Mouse (Mus musculus): ENCODE measurements around the gene Lsm4. TPM values are rescaled to one million over a fixed set of nuclear protein-coding genes. Genes with fewer than 3 reads are reported as not detected.

Lsm4 gene
- polyA plus RNA-seq, 1 experiment from 2014 or later = 220 TPM

DNA sequence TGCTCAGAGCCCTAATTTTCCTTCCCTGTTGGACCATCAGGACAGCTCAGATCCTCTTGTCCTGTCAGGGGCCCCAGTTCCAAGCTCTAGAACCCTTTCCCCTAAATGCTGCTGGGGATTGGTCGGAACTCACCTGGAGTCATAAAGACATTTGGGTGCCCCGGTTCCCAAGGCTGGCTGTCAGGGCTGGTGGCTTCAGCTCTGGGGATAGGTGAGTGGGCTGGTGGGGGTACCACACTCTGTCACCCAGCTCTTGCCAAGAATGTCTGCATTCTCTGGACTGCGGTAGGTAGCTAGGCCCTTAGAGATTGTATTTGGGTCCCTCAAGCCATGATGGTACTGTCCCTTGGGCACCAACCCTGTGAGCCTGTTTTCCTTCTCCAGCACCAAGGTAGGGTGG, 30.2 kb downstream of the Lsm4 start, which contains the start of gene Iqcn:
Gene Iqcn, plus strand, starts transcription at position 171 of the 400 bp plus-strand sequence.
- Histone ChIP-seq H3K4me3 (ENCODE audit: low read depth, low read length) (no peak within 1 kb of the TSS), H3K27me3 (replicated peaks; ENCODE audit: control insufficient read depth, insufficient read depth, low read length) (no peaks in the 10 kb centered on the region), H3K36me3 (ENCODE audit: control insufficient read depth, insufficient read depth, low read length) (peaks cover 10% of the 10 kb centered on the region; the same call in 1 of the 2 replicates), H3K9me3 (replicated peaks; ENCODE audit: control insufficient read depth, low read length) (no peaks in the 10 kb centered on the region), H3K9ac (ENCODE audit: low read length) (peak within 1 kb of the TSS; percentile 35), H3K4me1 (ENCODE audit: control insufficient read depth, insufficient read depth, low read length) (peaks cover 11% of the 10 kb centered on the region), H3K27ac (ENCODE audit: low read depth, low read length) (no peak within 1 kb of the TSS), H3K4me2 (ENCODE audit: low read length) (peak within 1 kb of the TSS; percentile 58; the same call in 1 of the 2 replicates)
- 100% methylated on average over 3 of the region's 3 CpGs for WGBS
- ATAC-seq (no peak), DNase-seq (ENCODE audit: low spot score) (no peak)

DNA sequence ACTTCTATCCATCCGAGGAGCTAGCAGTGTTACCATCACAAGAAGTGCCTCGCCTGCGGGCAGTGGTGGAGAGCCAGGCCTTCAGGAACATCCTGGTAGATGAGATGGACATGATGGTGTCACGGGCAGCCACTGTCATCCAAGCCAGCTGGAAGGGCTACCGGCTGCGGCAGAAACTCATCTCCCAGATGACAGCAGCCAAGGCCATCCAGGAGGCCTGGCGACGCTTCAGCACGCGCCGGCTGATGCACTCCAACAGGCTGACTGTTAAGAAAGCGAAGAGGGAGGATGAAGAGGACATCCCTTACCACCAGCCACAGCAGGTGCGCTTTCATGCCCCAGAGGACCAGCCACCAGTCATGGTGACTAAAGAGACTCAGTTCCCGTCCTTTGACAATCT, 35.2 kb downstream of the Lsm4 start:
- DNase-seq (ENCODE audit: low spot score) (no peak), ATAC-seq (no peak)
- no peak overlapping the region for H3K27ac ChIP-seq (ENCODE audit: low read depth, low read length)
- no peaks in the 10 kb centered on the region for H3K4me1 ChIP-seq (ENCODE audit: control insufficient read depth, insufficient read depth, low read length)
- no peak overlapping the region for H3K4me3 ChIP-seq (ENCODE audit: low read depth, low read length)
- no peak overlapping the region for H3K4me2 ChIP-seq (ENCODE audit: low read length)
- H3K9ac ChIP-seq (ENCODE audit: low read length) = no peak overlapping the region
- H3K27me3 ChIP-seq (replicated peaks; ENCODE audit: control insufficient read depth, insufficient read depth, low read length) = no peaks in the 10 kb centered on the region
- WGBS = 96% methylated on average over 14 of the region's 14 CpGs
- no peaks in the 10 kb centered on the region for H3K9me3 ChIP-seq (replicated peaks; ENCODE audit: control insufficient read depth, low read length)
- peaks cover 3% of the 10 kb centered on the region; the same call in 1 of the 2 replicates for H3K36me3 ChIP-seq (ENCODE audit: control insufficient read depth, insufficient read depth, low read length)

DNA sequence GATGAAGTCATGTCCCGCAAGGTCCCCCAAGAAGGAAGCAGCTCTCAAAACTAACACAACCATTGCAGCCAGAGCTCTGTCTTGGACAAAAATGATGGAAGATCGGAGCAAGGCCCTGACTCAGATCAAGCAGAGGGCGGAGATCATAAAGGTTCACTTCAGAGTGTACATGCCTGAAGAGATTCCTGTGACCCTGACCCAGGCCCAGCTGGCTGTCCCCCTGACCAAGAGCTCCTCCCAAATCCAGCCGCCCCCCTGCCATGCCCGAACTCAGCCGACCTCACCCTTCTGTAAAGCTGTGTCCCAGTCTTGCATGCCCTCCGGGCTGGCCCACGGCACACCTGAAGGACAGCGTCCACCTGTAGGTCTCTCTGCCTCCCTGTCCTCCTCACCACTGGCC, 36.7 kb downstream of the Lsm4 start:
- H3K4me1 ChIP-seq (ENCODE audit: control insufficient read depth, insufficient read depth, low read length) = no peaks in the 10 kb centered on the region
- no peak for DNase-seq (ENCODE audit: low spot score)
- ATAC-seq = no peak
- WGBS = 89% methylated on average over 9 of the region's 9 CpGs
- H3K36me3 ChIP-seq (ENCODE audit: control insufficient read depth, insufficient read depth, low read length) = no peaks in the 10 kb centered on the region
- H3K4me3 ChIP-seq (ENCODE audit: low read depth, low read length) = no peak overlapping the region
- no peaks in the 10 kb centered on the region for H3K9me3 ChIP-seq (replicated peaks; ENCODE audit: control insufficient read depth, low read length)
- no peaks in the 10 kb centered on the region for H3K27me3 ChIP-seq (replicated peaks; ENCODE audit: control insufficient read depth, insufficient read depth, low read length)
- H3K27ac ChIP-seq (ENCODE audit: low read depth, low read length) = no peak overlapping the region
- no peak overlapping the region for H3K9ac ChIP-seq (ENCODE audit: low read length)
- H3K4me2 ChIP-seq (ENCODE audit: low read length) = no peak overlapping the region

DNA sequence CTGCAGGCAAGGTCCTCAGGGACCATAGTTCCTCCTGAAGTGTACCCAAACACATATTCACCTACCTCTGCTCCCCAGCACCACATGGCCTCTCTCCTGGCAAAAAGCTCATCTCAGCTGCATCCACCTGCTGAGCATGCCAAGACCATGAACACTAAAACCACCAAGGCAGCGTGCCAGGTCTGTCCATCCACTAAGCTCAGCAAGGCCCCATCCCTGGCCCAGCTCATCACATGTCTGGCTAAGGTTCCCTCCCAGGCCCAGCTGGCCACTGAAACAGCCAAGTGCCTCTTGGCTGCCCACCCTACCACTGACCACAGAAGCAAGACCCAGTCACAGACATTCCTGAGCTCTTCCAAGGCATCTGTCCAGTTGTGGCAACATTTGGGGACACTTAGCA, 37.2 kb downstream of the Lsm4 start:
- H3K27ac ChIP-seq (ENCODE audit: low read depth, low read length) = no peak overlapping the region
- no peaks in the 10 kb centered on the region for H3K4me1 ChIP-seq (ENCODE audit: control insufficient read depth, insufficient read depth, low read length)
- no peak for ATAC-seq
- H3K4me2 ChIP-seq (ENCODE audit: low read length) = no peak overlapping the region
- no peak for DNase-seq (ENCODE audit: low spot score)
- no peaks in the 10 kb centered on the region for H3K27me3 ChIP-seq (replicated peaks; ENCODE audit: control insufficient read depth, insufficient read depth, low read length)
- WGBS = 93% methylated on average over 1 of the region's 1 CpGs
- H3K9me3 ChIP-seq (replicated peaks; ENCODE audit: control insufficient read depth, low read length) = no peaks in the 10 kb centered on the region
- H3K36me3 ChIP-seq (ENCODE audit: control insufficient read depth, insufficient read depth, low read length) = no peaks in the 10 kb centered on the region
- no peak overlapping the region for H3K9ac ChIP-seq (ENCODE audit: low read length)
- no peak overlapping the region for H3K4me3 ChIP-seq (ENCODE audit: low read depth, low read length)

DNA sequence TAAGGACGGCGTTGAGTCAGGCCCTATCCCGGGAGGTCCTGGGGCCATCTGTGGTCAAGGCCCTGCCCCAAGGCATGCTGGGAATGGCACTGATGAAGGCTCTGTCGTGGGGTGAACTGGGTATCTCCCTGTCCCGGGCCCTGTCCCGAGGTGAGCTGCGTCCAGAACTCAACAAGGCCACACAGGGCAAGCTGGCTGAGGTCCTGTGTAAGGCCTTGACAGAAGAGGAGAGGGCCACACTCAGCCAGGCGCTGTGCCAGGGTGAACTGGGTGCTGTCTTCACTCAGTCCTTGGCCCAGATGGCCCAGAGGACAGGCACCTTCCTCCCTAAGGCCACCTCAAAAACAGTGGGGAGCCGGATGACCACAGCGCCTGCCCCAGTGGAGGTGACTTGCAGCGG, 38.0 kb downstream of the Lsm4 start:
- 90% methylated on average over 11 of the region's 11 CpGs for WGBS
- H3K4me2 ChIP-seq (ENCODE audit: low read length) = no peak overlapping the region
- no peaks in the 10 kb centered on the region for H3K9me3 ChIP-seq (replicated peaks; ENCODE audit: control insufficient read depth, low read length)
- no peaks in the 10 kb centered on the region for H3K36me3 ChIP-seq (ENCODE audit: control insufficient read depth, insufficient read depth, low read length)
- ATAC-seq (no peak), DNase-seq (ENCODE audit: low spot score) (no peak)
- no peaks in the 10 kb centered on the region for H3K4me1 ChIP-seq (ENCODE audit: control insufficient read depth, insufficient read depth, low read length)
- H3K27ac ChIP-seq (ENCODE audit: low read depth, low read length) = no peak overlapping the region
- H3K9ac ChIP-seq (ENCODE audit: low read length) = no peak overlapping the region
- H3K4me3 ChIP-seq (ENCODE audit: low read depth, low read length) = no peak overlapping the region
- H3K27me3 ChIP-seq (replicated peaks; ENCODE audit: control insufficient read depth, insufficient read depth, low read length) = no peaks in the 10 kb centered on the region

DNA sequence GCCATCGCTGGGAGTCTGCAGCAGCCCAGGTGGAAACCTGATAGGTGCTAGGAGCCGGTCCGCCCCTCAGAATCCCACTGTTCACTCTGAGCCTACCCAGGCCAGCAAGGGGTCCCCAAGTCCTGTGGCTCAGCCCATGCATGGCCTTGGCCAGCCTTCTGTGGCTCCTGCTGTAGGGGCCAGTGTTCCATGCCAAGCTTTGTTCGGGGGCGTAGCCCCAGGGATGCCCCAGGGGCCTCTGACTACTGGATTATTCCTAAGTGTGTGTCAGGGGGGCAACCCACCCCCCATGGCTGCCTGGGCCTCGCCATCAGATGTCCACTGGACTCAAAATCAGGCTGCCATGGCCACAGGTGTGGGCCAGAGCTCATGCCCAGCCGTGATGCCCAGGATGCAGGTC, 40.9 kb downstream of the Lsm4 start:
- no peak for DNase-seq (ENCODE audit: low spot score)
- Histone ChIP-seq H3K27me3 (replicated peaks; ENCODE audit: control insufficient read depth, insufficient read depth, low read length) (no peaks in the 10 kb centered on the region), H3K36me3 (ENCODE audit: control insufficient read depth, insufficient read depth, low read length) (no peaks in the 10 kb centered on the region), H3K9ac (ENCODE audit: low read length) (no peak overlapping the region), H3K4me1 (ENCODE audit: control insufficient read depth, insufficient read depth, low read length) (no peaks in the 10 kb centered on the region), H3K27ac (ENCODE audit: low read depth, low read length) (no peak overlapping the region), H3K4me2 (ENCODE audit: low read length) (no peak overlapping the region), H3K9me3 (replicated peaks; ENCODE audit: control insufficient read depth, low read length) (no peaks in the 10 kb centered on the region), H3K4me3 (ENCODE audit: low read depth, low read length) (no peak overlapping the region)
- WGBS = 82% methylated on average over 7 of the region's 7 CpGs
- ATAC-seq = no peak

DNA sequence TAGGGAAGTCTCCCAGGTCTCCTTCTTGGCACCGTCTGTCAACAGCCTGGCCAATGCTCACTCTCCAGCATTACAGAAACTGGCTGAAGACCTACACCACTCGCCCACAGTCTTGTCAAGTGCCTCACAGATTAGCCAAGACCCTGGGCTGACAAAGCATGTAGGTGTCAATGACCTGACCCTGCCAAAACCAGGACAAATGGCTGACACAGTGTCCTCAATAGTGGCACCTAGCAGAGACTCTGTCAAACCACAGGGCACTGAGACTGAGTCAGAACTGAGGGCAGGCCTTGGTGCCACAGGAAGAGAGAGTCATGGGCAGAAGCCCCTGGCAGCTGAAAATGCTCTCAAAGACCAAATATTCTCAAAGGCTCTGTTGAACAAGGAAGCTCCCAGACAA, 42.0 kb downstream of the Lsm4 start:
- no peak for ATAC-seq
- Histone ChIP-seq H3K4me3 (ENCODE audit: low read depth, low read length) (no peak overlapping the region), H3K36me3 (ENCODE audit: control insufficient read depth, insufficient read depth, low read length) (no peaks in the 10 kb centered on the region), H3K4me1 (ENCODE audit: control insufficient read depth, insufficient read depth, low read length) (no peaks in the 10 kb centered on the region), H3K27me3 (replicated peaks; ENCODE audit: control insufficient read depth, insufficient read depth, low read length) (no peaks in the 10 kb centered on the region), H3K4me2 (ENCODE audit: low read length) (no peak overlapping the region), H3K9me3 (replicated peaks; ENCODE audit: control insufficient read depth, low read length) (no peaks in the 10 kb centered on the region), H3K9ac (ENCODE audit: low read length) (no peak overlapping the region), H3K27ac (ENCODE audit: low read depth, low read length) (no peak overlapping the region)
- DNase-seq (ENCODE audit: low spot score) = no peak
- WGBS = 76% methylated on average over 2 of the region's 2 CpGs

DNA sequence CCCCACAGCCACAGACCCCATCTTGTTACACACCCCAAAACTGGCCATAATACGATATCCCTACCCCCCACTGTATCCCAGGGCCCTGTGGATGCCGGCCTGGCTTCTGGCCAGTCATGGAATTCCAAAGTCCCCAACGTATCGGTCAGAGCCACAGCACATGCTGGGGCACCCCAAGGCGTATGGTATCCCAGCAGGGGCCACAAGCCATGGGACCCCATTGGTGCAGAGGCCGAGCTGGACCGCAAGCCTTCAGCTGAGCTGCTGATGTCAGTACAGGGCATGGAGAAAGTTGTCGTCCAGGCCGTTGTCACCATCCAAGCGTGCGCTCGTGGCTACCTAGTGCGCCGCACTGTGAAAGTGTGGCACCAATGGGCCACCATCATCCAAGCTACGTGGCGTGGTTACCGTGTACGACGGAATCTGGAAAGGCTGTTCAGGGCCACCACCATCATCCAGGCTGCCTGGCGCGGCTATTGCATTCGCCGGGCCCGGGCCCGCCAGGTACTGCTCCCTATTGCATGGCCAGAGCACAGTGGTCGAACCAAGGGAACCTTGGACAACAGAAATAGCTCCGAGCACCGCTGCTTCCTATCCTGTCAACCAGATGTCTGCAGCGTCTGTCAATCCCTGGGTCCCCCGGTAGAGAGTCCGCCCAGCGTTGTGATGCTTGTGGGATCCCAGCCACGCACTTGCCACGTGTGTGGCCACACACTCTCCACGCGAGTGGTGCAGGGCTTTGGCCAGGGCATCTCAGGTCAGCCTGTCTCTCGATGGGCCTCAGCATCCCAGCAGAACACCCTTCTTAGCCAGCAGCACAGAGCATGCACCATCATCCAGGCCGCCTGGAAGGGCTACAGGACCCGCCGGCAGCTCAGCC, 43.7 kb downstream of the Lsm4 start:
- WGBS = 86% methylated on average over 40 of the region's 40 CpGs
- no peak for DNase-seq (ENCODE audit: low spot score)
- Histone ChIP-seq H3K4me2 (ENCODE audit: low read length) (no peak overlapping the region), H3K4me3 (ENCODE audit: low read depth, low read length) (no peak overlapping the region), H3K9me3 (replicated peaks; ENCODE audit: control insufficient read depth, low read length) (no peaks in the 10 kb centered on the region), H3K4me1 (ENCODE audit: control insufficient read depth, insufficient read depth, low read length) (no peaks in the 10 kb centered on the region), H3K27me3 (replicated peaks; ENCODE audit: control insufficient read depth, insufficient read depth, low read length) (no peaks in the 10 kb centered on the region), H3K36me3 (ENCODE audit: control insufficient read depth, insufficient read depth, low read length) (no peaks in the 10 kb centered on the region), H3K9ac (ENCODE audit: low read length) (no peak overlapping the region), H3K27ac (ENCODE audit: low read depth, low read length) (no peak overlapping the region)
- no peak for ATAC-seq

DNA sequence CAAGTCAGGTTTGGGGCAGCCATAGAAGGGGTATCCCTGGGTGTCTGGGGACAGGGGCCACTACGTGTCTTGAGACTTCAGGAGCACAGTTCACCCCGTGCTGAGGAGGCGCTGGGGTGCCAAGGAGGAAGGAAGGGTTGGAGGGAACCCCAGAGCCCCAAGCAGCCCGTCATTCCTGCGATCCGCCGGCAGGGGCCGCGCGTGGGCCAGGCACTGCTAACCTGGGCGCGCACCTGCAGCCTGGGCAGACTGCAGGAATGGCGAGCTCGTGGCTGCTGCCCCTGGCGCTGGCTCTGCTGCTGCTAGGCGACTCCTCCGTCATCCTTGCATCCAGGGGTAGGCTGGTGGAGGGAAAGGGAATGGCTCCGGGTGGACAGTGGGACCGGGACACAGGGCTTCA, 45.2 kb downstream of the Lsm4 start, which contains the start of gene Gm3336:
Gene Gm3336, plus strand, starts transcription at position 247 of the 400 bp plus-strand sequence.
- WGBS = under 1% methylated on average over 18 of the region's 19 CpGs
- Histone ChIP-seq H3K4me3 (ENCODE audit: low read depth, low read length) (no peak within 1 kb of the TSS), H3K36me3 (ENCODE audit: control insufficient read depth, insufficient read depth, low read length) (no peaks in the 10 kb centered on the region), H3K9me3 (replicated peaks; ENCODE audit: control insufficient read depth, low read length) (no peaks in the 10 kb centered on the region), H3K27me3 (replicated peaks; ENCODE audit: control insufficient read depth, insufficient read depth, low read length) (no peaks in the 10 kb centered on the region), H3K4me1 (ENCODE audit: control insufficient read depth, insufficient read depth, low read length) (no peaks in the 10 kb centered on the region), H3K27ac (ENCODE audit: low read depth, low read length) (no peak within 1 kb of the TSS), H3K4me2 (ENCODE audit: low read length) (no peak within 1 kb of the TSS), H3K9ac (ENCODE audit: low read length) (no peak within 1 kb of the TSS)
- ATAC-seq (peak; percentile 42), DNase-seq (ENCODE audit: low spot score) (peak; percentile 41)

Measured in forebrain, embryonic 14.5 days (tissue).